Mouse (Mus musculus): ENCODE measurements around the gene Svs5. TPM values are rescaled to one million over a fixed set of nuclear protein-coding genes. Genes with fewer than 3 reads are reported as not detected.
"Not testable (repeated sequence)": the region's sequence is repeated elsewhere in the genome, so short reads cannot be mapped to it uniquely, and the experiment has no call there.

Gene Svs5
- polyA plus RNA-seq, 1 experiment from 2014 or later: not detected

GRCm38 (mm10) chr2:164347697-164348096 lies 15.2 kb downstream of the Svs5 start:
- not testable (repeated sequence) for H3K27ac ChIP-seq (ENCODE audit: low read depth); H3K9me3 ChIP-seq (ENCODE audit: low read length); H3K9ac ChIP-seq (replicated peaks); H3K36me3 ChIP-seq (replicated peaks; ENCODE audit: insufficient read depth, low read length); H3K4me1 ChIP-seq (ENCODE audit: insufficient read depth); H3K27me3 ChIP-seq (ENCODE audit: insufficient read depth, low read length); H3K4me3 ChIP-seq (ENCODE audit: low read depth, low read length); ATAC-seq; H3K4me2 ChIP-seq (ENCODE audit: low read depth, low read length); DNase-seq
- TF ChIP-seq CTCF (IDR thresholded peaks at IDR 0.05; ENCODE audit: low read depth): 0 out of 2 replicates have a peak, but pooled peaks have one; percentile 20

GRCm38 (mm10) chr2:164348980-164349379 lies 16.4 kb downstream of the Svs5 start:
- no peak for ATAC-seq
- Histone ChIP-seq H3K9ac (replicated peaks) (no peak overlapping the region), H3K4me2 (ENCODE audit: low read depth, low read length) (no peak overlapping the region), H3K36me3 (replicated peaks; ENCODE audit: insufficient read depth, low read length) (no peaks in the 10 kb centered on the region), H3K4me1 (ENCODE audit: insufficient read depth) (no peaks in the 10 kb centered on the region), H3K27me3 (ENCODE audit: insufficient read depth, low read length) (no peaks in the 10 kb centered on the region), H3K27ac (ENCODE audit: low read depth) (no peak overlapping the region), H3K9me3 (ENCODE audit: low read length) (no peaks in the 10 kb centered on the region), H3K4me3 (ENCODE audit: low read depth, low read length) (no peak overlapping the region)
- peak; percentile 53 for DNase-seq
- no peak for TF ChIP-seq EP300 (IDR thresholded peaks at IDR 0.05; ENCODE audit: low read depth)
- TF ChIP-seq CTCF (IDR thresholded peaks at IDR 0.05; ENCODE audit: low read depth): peak; percentile 65
- 79% methylated on average over 3 of the region's 3 CpGs for WGBS (ENCODE audit: insufficient replicate concordance)

- TF ChIP-seq CTCF (IDR thresholded peaks at IDR 0.05; ENCODE audit: low read depth) (no peak), EP300 (IDR thresholded peaks at IDR 0.05; ENCODE audit: low read depth) (no peak)
- DNase-seq: no peak
- Histone ChIP-seq H3K27me3 (ENCODE audit: insufficient read depth, low read length) (no peaks in the 10 kb centered on the region), H3K4me2 (ENCODE audit: low read depth, low read length) (no peak overlapping the region), H3K4me3 (ENCODE audit: low read depth, low read length) (no peak overlapping the region), H3K36me3 (replicated peaks; ENCODE audit: insufficient read depth, low read length) (no peaks in the 10 kb centered on the region), H3K9me3 (ENCODE audit: low read length) (no peaks in the 10 kb centered on the region), H3K4me1 (ENCODE audit: insufficient read depth) (no peaks in the 10 kb centered on the region), H3K27ac (ENCODE audit: low read depth) (no peak overlapping the region), H3K9ac (replicated peaks) (no peak overlapping the region)
- no peak for ATAC-seq
- WGBS (ENCODE audit: insufficient replicate concordance): 68% methylated on average over 3 of the region's 3 CpGs
Observed at GRCm38 (mm10) chr2:164352697-164353096, 20.2 kb downstream of the Svs5 start.

- no peaks in the 10 kb centered on the region for H3K4me1 ChIP-seq (ENCODE audit: insufficient read depth)
- H3K4me3 ChIP-seq (ENCODE audit: low read depth, low read length): no peak overlapping the region
- no peak overlapping the region for H3K27ac ChIP-seq (ENCODE audit: low read depth)
- no peaks in the 10 kb centered on the region for H3K9me3 ChIP-seq (ENCODE audit: low read length)
- no peak for TF ChIP-seq CTCF (IDR thresholded peaks at IDR 0.05; ENCODE audit: low read depth)
- no peak for TF ChIP-seq EP300 (IDR thresholded peaks at IDR 0.05; ENCODE audit: low read depth)
- H3K4me2 ChIP-seq (ENCODE audit: low read depth, low read length): no peak overlapping the region
- no peaks in the 10 kb centered on the region for H3K27me3 ChIP-seq (ENCODE audit: insufficient read depth, low read length)
- H3K36me3 ChIP-seq (replicated peaks; ENCODE audit: insufficient read depth, low read length): no peaks in the 10 kb centered on the region
- WGBS (ENCODE audit: insufficient replicate concordance): 77% methylated on average over 11 of the region's 11 CpGs
- DNase-seq: no peak
- no peak overlapping the region for H3K9ac ChIP-seq (replicated peaks)
- ATAC-seq: no peak
Observed at GRCm38 (mm10) chr2:164353356-164353755, 20.8 kb downstream of the Svs5 start.

GRCm38 (mm10) chr2:164356177-164356967 lies 23.8 kb downstream of the Svs5 start:
- Histone ChIP-seq H3K9ac (replicated peaks) (no peak overlapping the region), H3K9me3 (ENCODE audit: low read length) (no peaks in the 10 kb centered on the region), H3K27ac (ENCODE audit: low read depth) (no peak overlapping the region), H3K27me3 (ENCODE audit: insufficient read depth, low read length) (no peaks in the 10 kb centered on the region), H3K36me3 (replicated peaks; ENCODE audit: insufficient read depth, low read length) (no peaks in the 10 kb centered on the region), H3K4me1 (ENCODE audit: insufficient read depth) (peaks cover 3% of the 10 kb centered on the region; the same call in 1 of the 2 replicates), H3K4me2 (ENCODE audit: low read depth, low read length) (0 out of 2 replicates have a peak overlapping the region, but pooled peaks have one; percentile 22), H3K4me3 (ENCODE audit: low read depth, low read length) (no peak overlapping the region)
- ATAC-seq (no peak), DNase-seq (peak; percentile 50)
- TF ChIP-seq CTCF (IDR thresholded peaks at IDR 0.05; ENCODE audit: low read depth): no peak
- TF ChIP-seq EP300 (IDR thresholded peaks at IDR 0.05; ENCODE audit: low read depth): no peak
- 54% methylated on average over 11 of the region's 11 CpGs for WGBS (ENCODE audit: insufficient replicate concordance)

GRCm38 (mm10) chr2:164358373-164358772 lies 25.8 kb downstream of the Svs5 start:
- WGBS (ENCODE audit: insufficient replicate concordance): 73% methylated on average over 3 of the region's 3 CpGs
- H3K27ac ChIP-seq (ENCODE audit: low read depth): no peak overlapping the region
- no peak overlapping the region for H3K4me2 ChIP-seq (ENCODE audit: low read depth, low read length)
- DNase-seq (no peak), ATAC-seq (no peak)
- no peaks in the 10 kb centered on the region for H3K27me3 ChIP-seq (ENCODE audit: insufficient read depth, low read length)
- no peak overlapping the region for H3K4me3 ChIP-seq (ENCODE audit: low read depth, low read length)
- no peak overlapping the region for H3K9ac ChIP-seq (replicated peaks)
- H3K36me3 ChIP-seq (replicated peaks; ENCODE audit: insufficient read depth, low read length): no peaks in the 10 kb centered on the region
- H3K9me3 ChIP-seq (ENCODE audit: low read length): no peaks in the 10 kb centered on the region
- peaks cover 5% of the 10 kb centered on the region; the same call in 1 of the 2 replicates for H3K4me1 ChIP-seq (ENCODE audit: insufficient read depth)
- TF ChIP-seq CTCF (IDR thresholded peaks at IDR 0.05; ENCODE audit: low read depth) (peak; percentile 47), EP300 (IDR thresholded peaks at IDR 0.05; ENCODE audit: low read depth) (no peak)
